Mouse (Mus musculus): ENCODE results near the gene Eif4e2.

DNA sequence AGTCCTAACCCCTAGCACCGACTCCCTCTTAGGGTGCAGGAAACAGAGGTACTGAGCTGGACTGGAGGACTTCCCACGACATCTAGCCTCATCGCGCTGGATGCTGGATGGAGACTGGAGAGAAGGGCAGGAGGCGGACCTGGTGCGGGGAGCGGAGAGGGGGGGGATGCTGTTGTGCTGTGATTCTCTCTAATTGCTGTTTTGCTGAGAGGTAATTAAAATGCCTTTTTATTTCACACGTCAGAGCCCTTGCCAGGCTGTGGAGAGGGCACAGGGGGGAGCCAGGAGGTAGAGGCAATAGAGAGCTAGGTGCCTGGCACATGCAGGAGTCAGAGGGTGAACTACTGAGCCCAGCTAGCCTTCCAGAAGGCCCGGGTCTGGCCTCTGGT is 48.9 kb upstream of the Eif4e2 start:
- no peak for TF ChIP-seq CTCF (IDR thresholded peaks at IDR 0.05; ENCODE audit: insufficient read depth, low read length)
- no peak for TF ChIP-seq POLR2A (IDR thresholded peaks at IDR 0.05; ENCODE audit: borderline replicate concordance, extremely low read depth, low read depth, low read length)
